Mouse (Mus musculus) liver, embryonic 15.5 days (tissue): ENCODE results near the gene Sptlc2. TPM values are rescaled to one million over a fixed set of nuclear protein-coding genes. Genes with fewer than 3 reads are reported as not detected.
A peak's percentile ranks its signal among the peaks of the same experiment; 100 is the strongest.

Experiments used
- ATAC-seq: fragments of 200-750 bp; cut with Nextera tagmentation; 2 replicates; pipeline ENCODE4 v1.8.0; 2017; ENCODE audit warnings: moderate number of reproducible peaks, mild to moderate bottlenecking, moderate library complexity; ENCODE audit not compliant: insufficient read depth
- H3K27ac ChIP-seq: fragments of 300-500 bp; sonication (generic); replicated peaks from 2 replicates; pipeline ENCODE4 v1.5.1; 2015; ENCODE audit warnings: mild to moderate bottlenecking, inconsistent platforms
- H3K27me3 ChIP-seq: fragments of 300-500 bp; sonication (generic); 2 replicates; pipeline ENCODE4 v1.6.1; 2015; ENCODE audit warnings: mild to moderate bottlenecking, inconsistent platforms
- H3K36me3 ChIP-seq: fragments of 300-500 bp; sonication (generic); replicated peaks from 2 replicates; pipeline ENCODE4 v1.6.1; 2015; ENCODE audit warnings: moderate library complexity, mild to moderate bottlenecking, inconsistent platforms
- H3K4me1 ChIP-seq: fragments of 300-500 bp; sonication (generic); replicated peaks from 2 replicates; pipeline ENCODE4 v1.6.1; 2015; ENCODE audit warnings: inconsistent platforms
- H3K4me2 ChIP-seq: fragments of 300-500 bp; sonication (generic); 2 replicates; pipeline ENCODE4 v1.6.1; 2015; ENCODE audit warnings: moderate library complexity, mild to moderate bottlenecking, inconsistent platforms
- H3K4me3 ChIP-seq: fragments of 300-500 bp; sonication (generic); replicated peaks from 2 replicates; pipeline ENCODE4 v1.5.1; 2015; ENCODE audit warnings: mild to moderate bottlenecking, inconsistent platforms
- H3K9ac ChIP-seq: fragments of 300-500 bp; sonication (generic); 2 replicates; pipeline ENCODE4 v1.6.1; 2015; ENCODE audit warnings: moderate library complexity, mild to moderate bottlenecking, inconsistent platforms
- H3K9me3 ChIP-seq: fragments of 300-500 bp; sonication (generic); replicated peaks from 2 replicates; pipeline ENCODE4 v1.6.1; 2016; ENCODE audit warnings: inconsistent platforms
- WGBS: fragments of 180-500 bp; shearing (Covaris S2); methylation state at CpG from one replicate; pipeline ENCODE4 v1.1.7; 2015; ENCODE audit warnings: mixed read lengths; ENCODE audit not compliant: insufficient replicate concordance; 5-methylcytosine and 5-hydroxymethylcytosine counted together
- polyA plus RNA-seq: library from polyadenylated mRNA; unstranded; fragments of >200 nt; fragmentation: Nextera tagmentation; extraction: Ambion mirVana; gene quantifications from 2 replicates; pipeline ENCODE4 v1.2.1, GENCODE M21; 2015

Sptlc2 gene
- polyA plus RNA-seq, 1 experiment from 2014 or later: 25.9 TPM

- Histone ChIP-seq H3K9ac (no peak overlapping the region), H3K9me3 (no peaks in the 10 kb centered on the region), H3K27ac (no peak overlapping the region), H3K36me3 (no peaks in the 10 kb centered on the region), H3K27me3 (0 out of 2 replicates have a peak, but pooled peaks cover 6% of the 10 kb centered on the region), H3K4me2 (no peak overlapping the region), H3K4me3 (no peak overlapping the region), H3K4me1 (peaks cover 15% of the 10 kb centered on the region; the same call in 1 of the 2 replicates)
- no peak for ATAC-seq
- WGBS: 7% methylated on average over 4 of the region's 4 CpGs
Measured at GRCm38 (mm10) chr12:87413179-87413790, 25.1 kb upstream of the Sptlc2 start.

DNA sequence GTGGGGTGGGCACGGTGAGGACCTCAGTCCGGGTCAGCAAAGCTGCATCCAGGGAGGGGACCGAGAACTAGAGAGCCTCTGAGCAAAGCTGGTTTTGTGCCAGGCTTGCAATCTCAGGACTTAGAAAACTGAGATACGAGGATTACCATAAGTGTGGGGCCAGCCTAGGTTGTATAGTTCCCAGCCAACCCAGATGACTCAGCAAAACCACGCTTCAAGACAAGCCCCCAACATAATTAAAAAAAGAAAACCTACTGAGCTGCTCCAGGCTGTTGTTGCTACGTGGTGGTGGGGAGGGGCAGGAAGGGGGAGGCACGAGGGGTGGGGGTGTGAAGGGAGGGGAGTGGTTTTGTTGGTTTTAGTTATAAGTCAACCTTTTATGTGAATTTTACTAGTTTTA is 22.8 kb upstream of the Sptlc2 start:
- Histone ChIP-seq H3K27ac (no peak overlapping the region), H3K4me3 (no peak overlapping the region), H3K9ac (no peak overlapping the region), H3K36me3 (no peaks in the 10 kb centered on the region), H3K9me3 (no peaks in the 10 kb centered on the region), H3K4me1 (peaks cover 24% of the 10 kb centered on the region), H3K4me2 (no peak overlapping the region), H3K27me3 (0 out of 2 replicates have a peak, but pooled peaks cover 14% of the 10 kb centered on the region)
- ATAC-seq: 0 out of 2 replicates have a peak, but pooled peaks have one; percentile 16
- WGBS: 18% methylated on average over 7 of the region's 7 CpGs

DNA sequence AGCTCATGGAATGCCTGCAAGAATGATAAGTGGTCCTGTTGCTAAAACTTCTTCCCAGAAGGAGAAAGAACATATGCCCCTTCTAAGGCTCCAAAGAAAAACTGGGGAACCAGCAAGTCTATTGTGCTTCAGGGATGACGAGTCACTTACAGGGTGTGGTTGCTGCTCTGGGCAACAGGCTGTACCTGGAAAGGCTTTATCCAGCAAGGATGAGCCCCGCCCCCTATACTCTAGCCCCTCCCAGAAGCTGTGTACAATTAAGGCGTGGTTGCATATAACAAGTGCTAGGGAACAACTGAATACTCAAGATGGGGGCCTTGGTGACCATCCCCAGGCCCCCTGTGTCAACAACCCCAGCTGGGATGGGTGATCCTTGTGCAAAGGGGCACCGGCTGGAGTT is 21.0 kb upstream of the Sptlc2 start:
- Histone ChIP-seq H3K4me2 (no peak overlapping the region), H3K9me3 (no peaks in the 10 kb centered on the region), H3K9ac (no peak overlapping the region), H3K27ac (no peak overlapping the region), H3K4me1 (peaks cover 24% of the 10 kb centered on the region), H3K36me3 (no peaks in the 10 kb centered on the region), H3K4me3 (no peak overlapping the region), H3K27me3 (0 out of 2 replicates have a peak, but pooled peaks cover 14% of the 10 kb centered on the region)
- WGBS: 58% methylated on average over 4 of the region's 4 CpGs
- ATAC-seq: no peak

GRCm38 (mm10) chr12:87407869-87408605 is 19.9 kb upstream of the Sptlc2 start:
- no peaks in the 10 kb centered on the region for H3K36me3 ChIP-seq
- H3K9ac ChIP-seq: no peak overlapping the region
- H3K4me3 ChIP-seq: no peak overlapping the region; the same call in 1 of the 2 replicates
- H3K9me3 ChIP-seq: no peaks in the 10 kb centered on the region
- peak overlapping the region; percentile 21 for H3K4me2 ChIP-seq
- WGBS: 10% methylated on average over 21 of the region's 21 CpGs
- H3K4me1 ChIP-seq: peaks cover 24% of the 10 kb centered on the region
- no peak for ATAC-seq
- no peak overlapping the region for H3K27ac ChIP-seq
- H3K27me3 ChIP-seq: 0 out of 2 replicates have a peak, but pooled peaks cover 14% of the 10 kb centered on the region

DNA sequence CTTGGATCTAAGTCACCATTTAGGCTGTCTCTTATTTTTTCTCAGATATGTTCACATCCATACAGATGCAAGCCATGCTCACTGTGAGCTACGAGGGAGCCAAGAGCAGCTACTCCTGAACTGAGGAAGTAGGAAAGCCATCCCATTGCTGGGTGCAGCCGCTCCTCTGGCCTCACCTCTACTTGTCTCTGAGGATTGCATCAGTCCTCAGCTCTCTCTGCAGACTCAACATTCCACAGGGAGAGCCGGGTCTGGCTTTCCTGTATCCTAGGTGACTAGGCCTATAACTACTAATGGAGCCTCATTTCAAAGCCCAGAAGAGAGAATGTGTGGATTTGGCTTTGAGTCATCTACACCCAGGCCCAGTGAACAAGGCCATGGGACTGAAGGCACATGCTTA is 17.6 kb upstream of the Sptlc2 start:
- Histone ChIP-seq H3K4me1 (peaks cover 16% of the 10 kb centered on the region), H3K27me3 (0 out of 2 replicates have a peak, but pooled peaks cover 10% of the 10 kb centered on the region), H3K9ac (no peak overlapping the region), H3K27ac (no peak overlapping the region), H3K4me2 (no peak overlapping the region), H3K36me3 (no peaks in the 10 kb centered on the region), H3K9me3 (no peaks in the 10 kb centered on the region), H3K4me3 (no peak overlapping the region)
- 39% methylated on average over 3 of the region's 3 CpGs for WGBS
- no peak for ATAC-seq

DNA sequence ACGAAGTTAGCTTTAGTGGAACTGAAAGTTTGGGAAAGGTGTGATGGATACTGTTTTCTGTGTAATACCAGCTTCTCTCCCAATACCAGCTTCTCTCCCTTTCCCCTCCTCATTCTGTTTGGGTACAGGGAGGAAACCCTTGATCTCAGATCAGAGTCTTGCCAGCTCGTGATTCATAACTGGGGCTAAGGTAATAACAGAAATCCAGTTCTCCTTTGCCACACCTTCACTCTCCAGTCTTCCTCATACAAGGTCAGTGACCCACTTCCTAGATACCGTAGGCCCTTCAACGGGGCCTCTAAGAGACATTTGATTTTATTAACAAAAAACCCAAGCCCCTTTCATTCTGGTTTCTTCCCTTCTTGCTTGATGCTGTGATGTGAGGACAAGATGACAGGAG is 17.0 kb upstream of the Sptlc2 start:
- no peak overlapping the region for H3K27ac ChIP-seq
- H3K36me3 ChIP-seq: no peaks in the 10 kb centered on the region
- H3K4me2 ChIP-seq: no peak overlapping the region
- H3K4me3 ChIP-seq: no peak overlapping the region
- no peak for ATAC-seq
- no peak overlapping the region for H3K9ac ChIP-seq
- H3K9me3 ChIP-seq: no peaks in the 10 kb centered on the region
- 0 out of 2 replicates have a peak, but pooled peaks cover 10% of the 10 kb centered on the region for H3K27me3 ChIP-seq
- WGBS: 60% methylated on average over 4 of the region's 4 CpGs
- peaks cover 16% of the 10 kb centered on the region for H3K4me1 ChIP-seq

DNA sequence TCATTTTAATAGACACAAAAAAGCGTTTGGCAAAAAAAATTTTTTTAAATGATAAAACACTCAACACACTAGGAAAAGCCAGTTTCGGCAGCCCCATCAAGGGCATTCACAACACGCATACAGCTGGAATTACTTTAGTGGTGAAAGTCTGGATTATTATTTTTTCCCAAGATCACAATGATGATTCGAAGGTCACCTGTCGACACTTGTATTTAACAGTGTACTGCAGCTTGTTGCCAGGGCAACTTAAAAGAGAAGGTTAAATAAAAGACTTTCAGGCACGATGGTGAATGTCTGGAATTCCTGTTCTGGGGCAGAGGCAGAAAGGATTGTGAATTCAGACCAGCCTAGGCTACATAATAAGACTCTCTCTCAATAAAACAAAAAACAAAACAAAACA is 13.7 kb upstream of the Sptlc2 start:
- Histone ChIP-seq H3K27me3 (no peaks in the 10 kb centered on the region), H3K27ac (no peak overlapping the region), H3K9me3 (no peaks in the 10 kb centered on the region), H3K4me2 (no peak overlapping the region), H3K36me3 (no peaks in the 10 kb centered on the region), H3K4me3 (no peak overlapping the region), H3K9ac (no peak overlapping the region), H3K4me1 (no peaks in the 10 kb centered on the region; the same call in 1 of the 2 replicates)
- ATAC-seq: no peak
- 67% methylated on average over 6 of the region's 6 CpGs for WGBS

DNA sequence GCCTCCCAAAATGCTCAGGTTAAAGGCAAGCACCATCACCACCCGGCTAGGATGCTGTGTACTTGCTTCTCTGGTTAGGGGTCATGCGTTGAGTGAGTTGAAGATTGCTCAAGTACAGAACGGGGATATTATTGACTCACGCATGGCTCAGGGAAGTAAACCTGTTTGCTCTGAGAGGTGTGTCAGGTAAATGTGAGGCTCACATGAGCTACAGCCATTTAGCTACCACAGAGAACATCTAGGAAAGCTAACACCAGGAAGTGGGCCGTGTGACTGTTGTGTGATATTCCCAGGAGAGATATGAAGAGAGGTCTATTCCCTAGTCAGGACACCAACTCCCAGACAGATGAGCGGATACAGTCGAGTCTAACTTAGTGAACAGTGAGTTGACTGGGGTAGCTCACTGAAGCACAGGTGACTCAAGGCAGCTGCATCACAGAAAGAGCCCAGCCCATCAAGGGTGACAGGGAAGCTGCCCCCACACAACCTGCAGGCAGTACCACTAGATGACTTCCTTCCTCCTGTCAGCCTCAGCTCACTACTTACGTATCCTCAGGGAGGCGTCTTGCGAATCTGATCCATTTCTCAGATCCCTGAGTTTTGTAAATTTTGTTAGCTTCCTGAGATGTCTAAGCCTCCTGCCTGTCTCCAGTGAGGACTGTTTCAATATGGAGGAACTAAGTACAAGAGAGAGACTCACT is 11.1 kb upstream of the Sptlc2 start:
- Histone ChIP-seq H3K27me3 (no peaks in the 10 kb centered on the region), H3K36me3 (no peaks in the 10 kb centered on the region), H3K27ac (no peak overlapping the region), H3K9me3 (no peaks in the 10 kb centered on the region), H3K9ac (no peak overlapping the region), H3K4me3 (no peak overlapping the region), H3K4me1 (no peaks in the 10 kb centered on the region), H3K4me2 (no peak overlapping the region)
- ATAC-seq: no peak
- 51% methylated on average over 10 of the region's 10 CpGs for WGBS

DNA sequence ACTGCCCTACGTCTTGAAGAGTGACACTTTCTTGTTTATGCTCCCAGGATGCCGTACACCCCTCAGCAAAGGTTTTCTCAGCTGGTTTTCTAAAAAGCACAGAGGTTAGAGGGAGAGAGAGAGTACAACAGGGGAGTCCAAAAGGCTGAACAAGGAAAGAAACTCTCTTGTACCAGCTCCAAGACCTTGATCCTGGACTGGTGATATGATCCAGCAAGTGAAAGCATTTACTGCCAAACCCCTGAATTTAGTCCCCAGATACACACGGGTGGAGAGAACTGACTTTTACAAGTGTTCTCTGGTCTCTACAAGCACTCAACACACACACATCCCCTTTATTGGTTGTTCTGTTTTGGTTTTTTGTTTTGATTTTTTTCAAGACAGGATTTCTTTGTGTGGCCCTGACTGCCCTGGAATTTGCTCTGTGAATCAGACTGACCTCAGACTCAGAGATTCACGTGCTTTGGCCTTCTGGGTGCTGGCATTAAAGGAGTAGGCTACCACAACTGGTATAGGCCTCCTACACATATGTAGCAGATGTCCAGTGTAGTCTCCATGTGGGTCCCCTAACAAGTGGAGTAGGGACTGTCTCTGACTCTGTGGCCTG is 9.8 kb upstream of the Sptlc2 start:
- H3K9ac ChIP-seq: no peak overlapping the region
- ATAC-seq: no peak
- H3K4me3 ChIP-seq: no peak overlapping the region
- H3K36me3 ChIP-seq: no peaks in the 10 kb centered on the region
- no peak overlapping the region for H3K27ac ChIP-seq
- H3K9me3 ChIP-seq: no peaks in the 10 kb centered on the region
- WGBS: 68% methylated on average over 4 of the region's 4 CpGs
- peaks cover 5% of the 10 kb centered on the region; the same call in 1 of the 2 replicates for H3K4me1 ChIP-seq
- no peak overlapping the region for H3K4me2 ChIP-seq
- H3K27me3 ChIP-seq: peaks cover 5% of the 10 kb centered on the region; the same call in 1 of the 2 replicates

- no peak overlapping the region for H3K4me3 ChIP-seq
- ATAC-seq: no peak
- H3K27ac ChIP-seq: no peak overlapping the region
- H3K4me1 ChIP-seq: peaks cover 5% of the 10 kb centered on the region; the same call in 1 of the 2 replicates
- H3K27me3 ChIP-seq: peaks cover 5% of the 10 kb centered on the region; the same call in 1 of the 2 replicates
- no peak overlapping the region for H3K9ac ChIP-seq
- no peaks in the 10 kb centered on the region for H3K36me3 ChIP-seq
- 70% methylated on average over 4 of the region's 4 CpGs for WGBS
- no peak overlapping the region for H3K4me2 ChIP-seq
- no peaks in the 10 kb centered on the region for H3K9me3 ChIP-seq
Measured at GRCm38 (mm10) chr12:87397126-87397525, 9.0 kb upstream of the Sptlc2 start.
